Mouse (Mus musculus) right cerebral cortex, postnatal 14 days (tissue): ENCODE results near the gene Slc39a3.
A peak's percentile ranks its signal among the peaks of the same experiment; 100 is the strongest.
"Not testable (repeated sequence)": the region's sequence is repeated elsewhere in the genome, so short reads cannot be mapped to it uniquely, and the experiment has no call there.

Source experiments
- DNase-seq: peaks from one replicate; pipeline ENCODE4 v3.0.0; 2022

Slc39a3 gene

DNA sequence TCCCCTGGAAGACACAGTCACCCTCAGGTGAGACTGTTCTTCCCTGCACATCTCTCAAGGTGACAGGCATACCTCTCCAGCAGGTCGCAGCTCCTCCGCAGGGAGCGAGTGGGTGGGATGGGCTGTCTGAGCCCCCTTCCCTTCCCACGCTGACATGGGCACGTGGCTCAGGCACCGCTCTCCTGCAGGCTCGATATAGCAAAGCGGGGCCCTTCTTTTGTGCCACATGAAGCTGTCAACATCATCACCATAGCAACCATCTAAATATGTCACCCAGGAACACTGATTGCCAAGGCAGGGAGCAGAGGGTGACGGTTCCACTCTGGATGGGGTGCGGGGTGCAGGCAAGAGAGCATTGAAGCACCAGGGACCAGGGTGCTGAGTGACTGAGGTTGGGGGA, 36.1 kb downstream of the Slc39a3 start:
- DNase-seq = peak; percentile 42

GRCm38 (mm10) chr10:81000197-81001062, 36.8 kb downstream of the Slc39a3 start:
- DNase-seq = no peak

GRCm38 (mm10) chr10:80999362-81000196, 37.6 kb downstream of the Slc39a3 start:
- peak; percentile 81 for DNase-seq

DNA sequence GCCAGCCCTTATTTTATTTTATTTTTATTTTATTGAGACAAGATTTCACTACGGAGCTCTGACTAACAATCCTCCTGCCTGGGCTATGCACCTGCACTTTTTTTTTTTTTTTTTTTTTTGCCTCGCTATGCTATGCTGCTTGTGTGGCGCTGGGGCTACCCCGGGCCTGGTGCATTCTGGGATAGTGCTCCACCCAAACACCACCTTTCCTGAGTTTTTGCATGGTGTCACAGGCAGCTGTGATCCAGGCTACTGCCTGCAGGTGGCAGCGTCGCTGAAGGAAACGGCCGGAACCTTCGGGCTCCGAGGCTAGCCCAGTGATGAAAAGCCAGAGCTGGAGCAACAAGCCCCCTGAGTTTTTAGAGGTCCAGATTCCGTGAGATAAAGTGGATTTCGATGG, 38.4 kb downstream of the Slc39a3 start:
- DNase-seq = peak; percentile 71

DNA sequence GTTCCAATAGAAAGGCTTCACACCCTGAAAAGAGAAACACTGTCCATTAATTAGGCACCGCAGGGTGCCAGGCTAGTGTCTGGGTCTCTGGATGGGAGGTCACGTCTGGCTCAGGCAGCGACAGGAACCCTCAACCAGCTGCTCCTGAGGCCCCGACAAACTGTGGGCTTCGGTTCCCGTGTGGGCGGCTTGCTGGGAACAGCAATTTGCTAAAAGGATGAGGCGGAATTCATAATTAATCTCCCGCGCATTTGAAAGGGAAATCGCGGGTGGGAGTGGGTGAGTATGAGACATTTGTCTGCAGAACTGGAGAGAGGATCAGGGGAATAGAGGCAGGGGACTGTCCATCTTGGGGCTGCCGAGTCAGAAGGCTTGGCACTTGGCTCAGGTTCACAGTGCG, 39.2 kb downstream of the Slc39a3 start:
- peak; percentile 30 for DNase-seq

GRCm38 (mm10) chr10:80997332-80997731, 39.9 kb downstream of the Slc39a3 start:
- no peak for DNase-seq

- DNase-seq = no peak
These were observed 40.7 kb downstream of the Slc39a3 start for GRCm38 (mm10) chr10:80996501-80996900.

DNA sequence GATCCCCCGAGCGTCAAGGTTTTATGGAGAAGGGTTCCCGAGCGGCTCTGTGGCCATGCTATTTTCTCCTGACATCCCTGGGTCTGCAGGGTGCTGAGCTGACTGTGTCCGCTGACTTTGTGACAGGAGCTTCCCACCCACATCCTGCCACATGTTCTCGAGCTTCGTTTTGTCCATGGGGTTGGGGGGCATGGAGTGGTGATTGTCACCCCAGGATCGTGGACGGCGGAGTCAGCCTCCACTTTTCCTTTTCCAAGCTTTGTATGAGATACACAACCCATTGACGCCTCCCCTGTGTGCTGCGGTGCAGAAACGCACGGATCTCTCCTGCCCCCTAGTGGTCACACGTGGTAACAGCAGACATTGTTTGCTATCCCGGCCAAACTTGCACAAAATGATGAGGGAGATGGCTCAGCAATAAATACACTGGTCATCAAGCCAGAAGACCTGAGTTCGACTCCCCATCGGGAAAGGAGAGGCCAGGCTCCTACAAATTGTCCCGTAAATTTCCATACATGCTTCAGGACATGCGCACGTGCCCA, 42.1 kb downstream of the Slc39a3 start:
- peak; percentile 86 for DNase-seq

GRCm38 (mm10) chr10:80994621-80995020, 42.6 kb downstream of the Slc39a3 start:
- no peak for DNase-seq

DNA sequence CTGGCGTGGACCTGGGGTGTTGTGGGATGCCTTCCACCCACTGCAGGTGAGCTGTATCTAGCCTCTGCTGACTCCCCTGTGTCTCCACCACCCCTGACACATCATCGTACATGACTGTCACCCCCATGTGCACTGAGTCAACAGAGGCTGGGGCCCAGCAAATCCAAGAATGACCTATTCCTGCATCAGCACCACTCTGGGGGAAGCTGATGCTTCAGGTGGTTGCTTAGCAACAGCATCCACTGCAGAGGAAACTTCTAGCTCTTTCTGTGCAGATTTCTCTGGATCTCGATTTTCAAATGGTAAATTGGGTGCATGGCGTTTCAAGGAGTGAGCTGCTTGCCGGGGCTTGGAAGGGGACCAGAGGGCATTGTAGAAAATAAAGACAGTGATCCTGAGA, 44.0 kb downstream of the Slc39a3 start:
- DNase-seq = no peak

DNA sequence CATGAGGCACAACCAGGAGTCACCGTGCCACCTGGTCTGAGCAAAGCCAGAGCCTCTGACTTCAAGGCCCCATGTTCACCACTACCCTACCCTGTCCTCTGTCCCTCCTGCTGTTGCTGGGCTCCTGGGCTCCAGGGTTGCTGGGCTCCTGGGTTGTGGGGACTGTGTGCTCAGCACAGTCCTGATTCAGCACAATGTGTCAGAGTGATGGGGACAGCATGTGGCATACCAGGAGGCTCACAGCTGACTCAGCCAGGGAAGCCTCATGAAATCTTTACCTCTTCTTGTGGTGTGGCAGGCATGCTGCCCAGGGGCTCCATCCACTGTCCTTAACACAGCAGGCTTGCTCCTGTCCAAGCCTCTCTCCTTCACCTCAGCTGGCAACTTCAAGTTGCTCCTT, 45.3 kb downstream of the Slc39a3 start:
- no peak for DNase-seq

GRCm38 (mm10) chr10:80991007-80991406, 46.2 kb downstream of the Slc39a3 start:
- DNase-seq = no peak

GRCm38 (mm10) chr10:80990406-80990805, 46.8 kb downstream of the Slc39a3 start:
- DNase-seq = no peak

- not testable (repeated sequence) for DNase-seq
These were observed 47.4 kb downstream of the Slc39a3 start for GRCm38 (mm10) chr10:80989854-80990253.

- DNase-seq = no peak
These were observed 47.8 kb downstream of the Slc39a3 start for GRCm38 (mm10) chr10:80989446-80989845.

- DNase-seq = peak; percentile 77
These were observed 49.4 kb downstream of the Slc39a3 start for GRCm38 (mm10) chr10:80987709-80988441.

DNA sequence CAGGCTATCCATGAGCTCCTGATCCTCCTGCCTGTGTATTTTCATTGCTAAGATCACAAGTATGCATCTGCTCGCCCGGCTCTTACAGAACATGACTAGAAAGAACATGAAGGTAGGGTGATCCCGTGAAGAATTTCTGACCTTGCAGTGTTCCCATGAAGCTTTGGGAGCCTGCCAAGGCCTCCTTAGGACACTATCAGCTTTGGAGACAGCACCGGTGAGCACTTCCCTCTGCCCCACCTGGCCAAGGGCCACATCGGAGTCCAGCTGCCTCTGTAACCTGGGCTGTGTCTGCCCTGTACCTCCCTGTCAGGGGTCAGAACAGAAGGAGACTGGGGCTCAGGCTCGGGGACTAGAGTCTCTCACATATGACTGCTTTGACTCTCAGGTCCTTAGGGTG, 50.5 kb downstream of the Slc39a3 start:
- DNase-seq = no peak

- no peak for DNase-seq
These were observed 51.1 kb downstream of the Slc39a3 start for GRCm38 (mm10) chr10:80985970-80986701.

DNA sequence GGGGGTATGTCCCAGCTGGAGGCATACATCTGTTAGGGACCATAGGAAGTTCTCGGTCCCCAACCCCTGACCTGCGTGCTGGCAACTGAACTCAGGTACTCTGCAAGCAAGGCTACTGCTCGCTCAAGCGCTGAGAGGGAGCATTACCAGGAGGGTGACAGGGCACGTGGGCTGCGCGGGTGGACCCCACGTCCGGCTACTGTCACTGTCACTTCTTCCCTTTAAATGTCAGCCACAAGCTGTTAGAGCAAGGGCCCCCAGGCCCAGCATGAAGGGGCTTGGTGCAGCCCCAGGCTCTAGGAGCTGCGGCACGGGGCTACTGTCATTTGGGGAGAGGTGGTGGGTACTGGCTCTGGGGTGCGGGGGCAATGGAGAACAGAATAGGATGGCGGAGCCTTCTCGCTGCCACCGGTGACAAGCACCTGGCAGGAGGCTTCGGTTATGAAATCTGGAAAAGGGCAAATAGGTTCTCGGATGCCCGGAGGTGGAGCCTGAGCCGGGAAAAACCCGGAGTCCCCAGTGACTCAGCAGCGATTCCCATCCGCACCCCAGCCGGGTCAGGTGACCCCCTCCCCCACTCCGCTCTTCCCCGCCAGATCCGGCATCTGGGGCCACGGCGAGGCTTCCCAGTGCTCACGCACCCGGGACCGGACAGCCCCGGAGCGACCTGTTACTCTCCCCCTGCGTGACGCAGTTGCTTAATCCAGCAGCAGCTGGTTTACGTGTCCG, 51.8 kb downstream of the Slc39a3 start:
- DNase-seq = peak; percentile 25

DNA sequence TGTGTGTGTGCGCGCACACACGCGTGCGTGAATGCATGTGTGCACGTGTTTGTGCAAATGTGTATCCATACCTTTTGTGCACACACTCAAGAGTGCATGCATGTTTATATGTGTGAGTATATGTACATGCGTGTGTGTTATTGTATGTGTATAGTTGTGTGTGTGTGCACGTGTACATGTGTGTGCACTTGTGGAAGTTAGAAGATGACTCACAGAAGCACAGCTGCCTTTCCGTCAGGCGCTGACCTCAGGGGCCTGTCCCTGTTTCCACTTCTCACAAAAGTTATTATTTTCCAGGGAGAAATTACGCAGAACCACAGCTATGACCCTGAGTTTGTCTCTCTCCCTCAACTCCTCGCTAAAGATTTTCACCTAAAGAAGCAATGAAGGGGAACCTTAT, 53.0 kb downstream of the Slc39a3 start:
- no peak for DNase-seq

DNA sequence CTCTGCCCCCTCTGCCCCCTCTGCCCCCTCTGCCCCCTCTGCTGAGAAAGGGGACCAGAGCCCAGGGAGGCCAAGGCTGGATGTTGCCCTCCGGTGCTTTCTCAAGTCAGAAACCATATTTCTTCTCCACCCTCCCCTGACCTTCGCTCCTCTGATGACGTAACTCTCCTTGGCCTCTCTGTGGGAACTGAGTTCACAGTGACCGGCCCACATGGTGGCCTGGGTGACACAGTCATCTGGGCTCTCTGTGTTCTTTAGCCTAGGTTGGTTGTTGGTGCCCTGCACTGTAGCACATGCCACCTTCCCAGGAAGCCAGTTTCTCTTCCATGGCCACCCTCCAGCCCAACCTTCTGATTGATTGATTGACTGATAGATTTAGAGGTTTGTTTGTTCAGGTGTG, 54.8 kb downstream of the Slc39a3 start:
- no peak for DNase-seq
